Mouse (Mus musculus) midbrain, postnatal 0 days (tissue): ENCODE measurements around the gene Arhgap19. TPM values are rescaled to one million over a fixed set of nuclear protein-coding genes. Genes with fewer than 3 reads are reported as not detected.

Experiments
- ATAC-seq: fragments of 200-750 bp; cut with Nextera tagmentation; 2 replicates; pipeline ENCODE4 v1.8.0; 2017; ENCODE audit warnings: moderate number of reproducible peaks, mild to moderate bottlenecking, moderate TSS enrichment, moderate library complexity; ENCODE audit not compliant: low FRiP score
- DNase-seq: peaks from one replicate; pipeline ENCODE4 v3.0.0-alpha.2; 2015; ENCODE audit warnings: low spot score
- H3K27ac ChIP-seq: fragments of 300-500 bp; sonication (generic); 2 replicates; pipeline ENCODE4 v1.5.1; 2014; ENCODE audit warnings: low read depth, mild to moderate bottlenecking, low read length, mixed read lengths
- H3K27me3 ChIP-seq: fragments of 300-500 bp; sonication (generic); 2 replicates; pipeline ENCODE4 v1.6.1; 2014; ENCODE audit warnings: low read length, control low read depth, mixed read lengths; ENCODE audit not compliant: insufficient read depth
- H3K36me3 ChIP-seq: fragments of 300-500 bp; sonication (generic); 2 replicates; pipeline ENCODE4 v1.6.1; 2014; ENCODE audit warnings: low read length, control low read depth, mixed read lengths; ENCODE audit not compliant: insufficient read depth
- H3K4me1 ChIP-seq: fragments of 300-500 bp; sonication (generic); 2 replicates; pipeline ENCODE4 v1.6.1; 2014; ENCODE audit warnings: mild to moderate bottlenecking, control low read depth, antibody characterized with exemption, low read length, mixed read lengths; ENCODE audit not compliant: insufficient read depth
- H3K4me2 ChIP-seq: fragments of 300-500 bp; sonication (generic); 2 replicates; pipeline ENCODE4 v1.6.1; 2014; ENCODE audit warnings: low read depth, mild to moderate bottlenecking, low read length, mixed read lengths; ENCODE audit not compliant: poor library complexity, severe bottlenecking
- H3K4me3 ChIP-seq: fragments of 300-500 bp; sonication (generic); 2 replicates; pipeline ENCODE4 v1.5.1; 2014; ENCODE audit warnings: low read depth, mild to moderate bottlenecking, low read length, moderate library complexity
- H3K9ac ChIP-seq: fragments of 300-500 bp; sonication (generic); replicated peaks from 2 replicates; pipeline ENCODE4 v1.6.1; 2014; ENCODE audit warnings: mild to moderate bottlenecking, low read length, moderate library complexity, mixed read lengths; ENCODE audit not compliant: poor library complexity, severe bottlenecking
- H3K9me3 ChIP-seq: fragments of 300-500 bp; sonication (generic); 2 replicates; pipeline ENCODE4 v1.6.1; 2016; ENCODE audit warnings: low read length, control low read depth
- CTCF ChIP-seq: IDR thresholded peaks from 2 replicates; pipeline ENCODE4 v1.5.1; 2016; ENCODE audit warnings: antibody characterized with exemption, mild to moderate bottlenecking
- WGBS: fragments of 180-500 bp; shearing (Covaris S2); extraction: QIAGEN DNeasy Blood & Tissue Kit; methylation state at CpG from one replicate; pipeline ENCODE4 v1.1.7; 2014; 5-methylcytosine and 5-hydroxymethylcytosine counted together
- polyA plus RNA-seq: library from polyadenylated mRNA; unstranded; fragments of >200 nt; fragmentation: Nextera tagmentation; extraction: Ambion mirVana; gene quantifications from 2 replicates; pipeline ENCODE4 v1.2.1, GENCODE M21; 2015
- total RNA-seq: library from RNA; depleted of rRNA; stranded (reverse); fragments of >200 nt; gene quantifications from 2 replicates; pipeline ENCODE4 v1.2.3, GENCODE M21; 2014

Gene Arhgap19
- total and polyA plus RNA-seq, 2 experiments from 2014 or later = 2.9 to 4.5 TPM

DNA sequence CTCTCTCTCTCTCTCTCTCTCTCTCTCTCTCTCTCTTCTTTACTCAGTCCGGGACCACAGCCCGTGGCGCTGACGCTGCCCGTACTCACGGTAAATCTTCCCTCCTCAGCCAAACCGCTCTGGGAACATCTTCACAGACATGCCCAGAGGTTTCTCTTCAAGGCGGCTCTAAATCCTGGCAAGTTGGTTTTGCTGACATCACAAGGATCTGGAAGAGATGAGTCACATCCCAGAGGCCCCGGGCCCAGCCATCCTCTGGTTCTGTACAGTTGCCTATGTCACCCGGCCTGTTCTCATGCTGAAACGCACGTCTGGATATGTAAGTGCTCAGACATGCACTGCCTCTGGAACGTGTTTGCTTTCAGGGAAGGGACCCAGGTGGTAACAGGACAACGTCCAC is 54.4 kb downstream of the Arhgap19 start:
- Histone ChIP-seq H3K4me3 (no peak overlapping the region), H3K4me1 (peaks cover 4% of the 10 kb centered on the region; the same call in 1 of the 2 replicates), H3K27me3 (no peaks in the 10 kb centered on the region), H3K9ac (no peak overlapping the region), H3K9me3 (no peaks in the 10 kb centered on the region), H3K4me2 (no peak overlapping the region), H3K27ac (no peak overlapping the region), H3K36me3 (no peaks in the 10 kb centered on the region)
- no peak for DNase-seq
- no peak for ATAC-seq
- 88% methylated on average over 14 of the region's 14 CpGs for WGBS
- TF ChIP-seq CTCF = no peak

DNA sequence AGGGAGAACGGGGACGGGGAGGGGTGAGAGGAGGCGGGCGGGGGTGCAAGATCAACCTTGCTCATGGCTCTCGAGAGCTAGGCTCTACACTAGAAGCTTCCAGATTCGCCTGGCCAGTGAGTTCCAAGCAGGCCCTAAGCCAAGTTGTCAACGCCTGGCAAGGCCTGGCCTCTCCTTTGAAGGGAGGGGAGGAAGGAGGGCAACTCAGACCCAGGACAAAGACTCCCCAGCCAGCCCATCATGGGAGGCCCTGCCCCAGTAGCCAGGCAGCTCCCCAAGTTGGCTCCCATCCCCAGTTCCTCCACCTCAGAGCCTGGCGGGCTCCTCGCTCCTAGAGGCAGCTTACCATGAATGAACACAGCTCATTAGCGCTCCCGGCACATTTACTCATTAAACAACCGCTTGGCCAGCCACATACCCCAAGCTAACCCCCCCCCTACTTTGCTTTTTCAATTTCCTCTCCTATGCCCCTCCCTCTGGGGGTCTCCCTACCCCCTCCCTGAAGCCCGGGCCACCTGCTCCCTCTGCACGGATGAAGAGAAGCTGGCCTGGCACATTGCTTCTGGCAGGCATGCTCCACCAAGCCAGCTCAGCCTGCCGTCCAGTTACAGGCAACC is 55.8 kb downstream of the Arhgap19 start:
- Histone ChIP-seq H3K36me3 (no peaks in the 10 kb centered on the region), H3K4me2 (no peak overlapping the region), H3K4me3 (no peak overlapping the region), H3K27me3 (no peaks in the 10 kb centered on the region), H3K4me1 (peaks cover 5% of the 10 kb centered on the region; the same call in 1 of the 2 replicates), H3K27ac (no peak overlapping the region; the same call in 1 of the 2 replicates), H3K9ac (no peak overlapping the region; the same call in 1 of the 2 replicates), H3K9me3 (no peaks in the 10 kb centered on the region)
- peak; percentile 95 for DNase-seq
- WGBS = 27% methylated on average over 15 of the region's 15 CpGs
- peak; percentile 82 for ATAC-seq
- TF ChIP-seq CTCF = no peak

DNA sequence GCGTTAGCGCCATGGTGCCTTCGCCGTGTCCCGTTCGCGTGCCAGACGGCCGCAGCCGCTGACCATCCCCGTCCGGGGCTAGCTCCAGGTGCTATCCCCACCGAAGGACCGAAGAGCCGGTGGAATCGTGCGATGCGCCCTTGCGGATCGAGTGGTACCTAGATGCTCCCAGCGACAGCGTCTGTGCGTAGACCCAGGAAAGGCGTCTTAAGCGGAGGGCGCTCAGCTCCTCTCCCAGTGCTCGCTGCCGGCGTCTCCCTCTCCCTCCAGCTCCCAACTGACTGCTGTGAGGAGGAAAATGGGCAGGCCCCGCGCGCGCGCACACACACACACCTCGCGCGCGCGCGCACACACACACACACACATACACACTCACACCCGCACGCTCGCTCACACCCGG is 58.5 kb downstream of the Arhgap19 start, which contains the start of gene Slit1:
Gene Slit1 (minus strand): TSS at position 270 of the 400 bp plus-strand sequence.
- no peaks in the 10 kb centered on the region for H3K9me3 ChIP-seq
- H3K4me1 ChIP-seq = peaks cover 22% of the 10 kb centered on the region; the same call in 1 of the 2 replicates
- TF ChIP-seq CTCF = no peak

DNA sequence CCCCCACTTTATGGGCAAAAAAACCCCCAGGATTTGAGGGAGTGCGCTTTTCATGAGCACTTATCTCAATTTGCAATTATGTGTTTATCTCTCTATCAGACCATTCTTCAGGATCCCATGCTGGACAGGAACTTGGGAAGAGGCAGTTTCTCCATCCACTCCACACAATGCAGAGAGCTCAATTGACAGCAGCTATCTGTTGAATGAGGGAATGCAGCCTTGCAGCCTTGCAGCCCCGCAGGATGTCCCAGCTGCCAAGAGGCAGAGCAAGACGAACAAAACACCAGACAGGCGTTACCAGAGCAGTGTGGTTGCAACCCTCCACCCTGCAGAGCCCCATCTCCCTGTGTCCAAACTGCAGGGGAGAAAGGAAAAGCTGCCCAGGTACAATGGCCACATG is 63.0 kb downstream of the Arhgap19 start:
- no peak for DNase-seq
- 0 out of 2 replicates have a peak overlapping the region, but pooled peaks have one; percentile 5 for H3K9ac ChIP-seq

More for the DNA sequence above, 58.5 kb downstream of the Arhgap19 start, which contains the start of gene Slit1:
- peak; percentile 68 for DNase-seq
- WGBS = under 1% methylated on average over 25 of the region's 44 CpGs
- Histone ChIP-seq H3K36me3 (no peaks in the 10 kb centered on the region), H3K4me2 (peak within 1 kb of the TSS; percentile 78), H3K9ac (peak within 1 kb of the TSS; percentile 86), H3K27ac (peak within 1 kb of the TSS; percentile 73), H3K27me3 (no peaks in the 10 kb centered on the region), H3K4me3 (peak within 1 kb of the TSS; percentile 78)
- ATAC-seq = peak; percentile 42

DNA sequence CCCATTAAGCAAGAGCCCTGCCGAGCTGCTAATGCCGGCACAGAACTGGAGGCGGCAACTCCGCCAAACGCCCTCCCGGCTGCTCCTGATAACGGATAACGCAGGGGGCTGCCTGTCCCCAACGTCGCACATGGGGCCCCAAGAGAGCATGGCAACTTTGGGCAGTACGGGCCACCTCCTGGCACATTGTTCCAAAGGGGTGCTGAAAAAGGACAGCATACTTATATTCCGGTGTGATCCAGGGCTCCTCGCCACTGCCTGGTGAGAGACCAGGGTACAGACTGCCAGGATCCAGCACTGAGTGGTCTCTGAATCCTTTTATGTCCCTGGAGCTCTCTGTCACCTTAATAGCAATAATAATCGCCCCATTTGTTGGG is 63.4 kb downstream of the Arhgap19 start:
- DNase-seq (no peak), ATAC-seq (no peak)
- peak overlapping the region; percentile 24 for H3K4me3 ChIP-seq
- H3K4me1 ChIP-seq = peaks cover 23% of the 10 kb centered on the region
- TF ChIP-seq CTCF = no peak
- H3K27me3 ChIP-seq = no peaks in the 10 kb centered on the region
- peak overlapping the region; percentile 36; the same call in 1 of the 2 replicates for H3K9ac ChIP-seq
- 7% methylated on average over 14 of the region's 14 CpGs for WGBS
- no peaks in the 10 kb centered on the region for H3K9me3 ChIP-seq
- H3K27ac ChIP-seq = no peak overlapping the region
- no peaks in the 10 kb centered on the region for H3K36me3 ChIP-seq
- H3K4me2 ChIP-seq = peak overlapping the region; percentile 78

More for the DNA sequence above, 63.0 kb downstream of the Arhgap19 start:
- Histone ChIP-seq H3K9me3 (no peaks in the 10 kb centered on the region), H3K4me3 (peak overlapping the region; percentile 24; the same call in 1 of the 2 replicates), H3K36me3 (no peaks in the 10 kb centered on the region), H3K27ac (no peak overlapping the region), H3K4me2 (peak overlapping the region; percentile 78), H3K4me1 (peaks cover 24% of the 10 kb centered on the region), H3K27me3 (no peaks in the 10 kb centered on the region)
- no peak for TF ChIP-seq CTCF
- 24% methylated on average over 4 of the region's 4 CpGs for WGBS
- ATAC-seq = no peak
